Mouse (Mus musculus): ENCODE measurements at regions not wholly inside any gene's neighbourhood (a gene's known extent, or its start where the extent isn't known, plus 50 kb on each side); places are given as distances from the start of the nearest gene placed in this dataset.

GRCm38 (mm10) chr13:94619511-94619910 lies 169.2 kb upstream of the Tbca start:
- Histone ChIP-seq H3K27me3 (0 out of 2 replicates have a peak, but pooled peaks cover 3% of the 10 kb centered on the region), H3K4me1 (peaks cover 3% of the 10 kb centered on the region; the same call in 1 of the 2 replicates), H3K4me3 (no peak overlapping the region), H3K4me2 (no peak overlapping the region), H3K9me3 (no peaks in the 10 kb centered on the region), H3K27ac (no peak overlapping the region), H3K9ac (no peak overlapping the region), H3K36me3 (no peaks in the 10 kb centered on the region)
- 61% methylated on average over 4 of the region's 4 CpGs for WGBS
- ATAC-seq (ENCODE audit: insufficient number of reproducible peaks, low FRiP score, low TSS enrichment, low read depth): no peak

- no peak overlapping the region for H3K4me2 ChIP-seq
- no peaks in the 10 kb centered on the region for H3K4me1 ChIP-seq
- no peaks in the 10 kb centered on the region for H3K36me3 ChIP-seq
- no peaks in the 10 kb centered on the region for H3K9me3 ChIP-seq
- H3K27me3 ChIP-seq: 0 out of 2 replicates have a peak, but pooled peaks cover 7% of the 10 kb centered on the region
- ATAC-seq (ENCODE audit: insufficient number of reproducible peaks, low FRiP score, low TSS enrichment, low read depth): no peak
- no peak overlapping the region for H3K4me3 ChIP-seq
- WGBS: 76% methylated on average over 1 of the region's 1 CpGs
- H3K27ac ChIP-seq: no peak overlapping the region
- H3K9ac ChIP-seq: no peak overlapping the region
Observed at GRCm38 (mm10) chr13:94630055-94630454, 158.7 kb upstream of the Tbca start.

GRCm38 (mm10) chr13:94630685-94631084 lies 158.0 kb upstream of the Tbca start:
- no peak overlapping the region for H3K27ac ChIP-seq
- H3K4me1 ChIP-seq: no peaks in the 10 kb centered on the region
- ATAC-seq (ENCODE audit: insufficient number of reproducible peaks, low FRiP score, low TSS enrichment, low read depth): no peak
- H3K9me3 ChIP-seq: no peaks in the 10 kb centered on the region
- H3K9ac ChIP-seq: no peak overlapping the region
- no peaks in the 10 kb centered on the region for H3K36me3 ChIP-seq
- 0 out of 2 replicates have a peak, but pooled peaks cover 7% of the 10 kb centered on the region for H3K27me3 ChIP-seq
- WGBS: 95% methylated on average over 6 of the region's 6 CpGs
- H3K4me2 ChIP-seq: no peak overlapping the region
- no peak overlapping the region for H3K4me3 ChIP-seq

GRCm38 (mm10) chr13:94632730-94633129 lies 156.0 kb upstream of the Tbca start:
- ATAC-seq (ENCODE audit: insufficient number of reproducible peaks, low FRiP score, low TSS enrichment, low read depth): no peak
- WGBS: 36% methylated on average over 5 of the region's 5 CpGs
- no peak overlapping the region for H3K27ac ChIP-seq

GRCm38 (mm10) chr13:94640336-94640735 lies 148.4 kb upstream of the Tbca start:
- no peak overlapping the region for H3K27ac ChIP-seq
- WGBS: 85% methylated on average over 5 of the region's 5 CpGs
- no peak overlapping the region for H3K9ac ChIP-seq
- no peaks in the 10 kb centered on the region for H3K4me1 ChIP-seq
- no peaks in the 10 kb centered on the region for H3K27me3 ChIP-seq
- H3K4me3 ChIP-seq: no peak overlapping the region
- no peak for ATAC-seq (ENCODE audit: insufficient number of reproducible peaks, low FRiP score, low TSS enrichment, low read depth)
- no peak overlapping the region for H3K4me2 ChIP-seq
- no peaks in the 10 kb centered on the region for H3K36me3 ChIP-seq
- no peaks in the 10 kb centered on the region for H3K9me3 ChIP-seq

More at GRCm38 (mm10) chr13:94632730-94633129, 156.0 kb upstream of the Tbca start:
- H3K4me2 ChIP-seq: no peak overlapping the region
- H3K4me3 ChIP-seq: no peak overlapping the region
- no peaks in the 10 kb centered on the region for H3K9me3 ChIP-seq
- no peak overlapping the region for H3K9ac ChIP-seq
- H3K27me3 ChIP-seq: no peaks in the 10 kb centered on the region
- H3K4me1 ChIP-seq: no peaks in the 10 kb centered on the region
- H3K36me3 ChIP-seq: no peaks in the 10 kb centered on the region

GRCm38 (mm10) chr13:94645241-94646206 lies 143.2 kb upstream of the Tbca start:
- H3K4me3 ChIP-seq: no peak overlapping the region
- H3K27ac ChIP-seq: no peak overlapping the region
- H3K4me2 ChIP-seq: no peak overlapping the region
- 64% methylated on average over 19 of the region's 19 CpGs for WGBS
- no peak overlapping the region for H3K9ac ChIP-seq
- H3K27me3 ChIP-seq: no peaks in the 10 kb centered on the region; the same call in 1 of the 2 replicates
- H3K4me1 ChIP-seq: no peaks in the 10 kb centered on the region
- H3K9me3 ChIP-seq: no peaks in the 10 kb centered on the region
- H3K36me3 ChIP-seq: no peaks in the 10 kb centered on the region
- ATAC-seq (ENCODE audit: insufficient number of reproducible peaks, low FRiP score, low TSS enrichment, low read depth): no peak

- Histone ChIP-seq H3K36me3 (no peaks in the 10 kb centered on the region), H3K4me3 (no peak overlapping the region), H3K27me3 (no peaks in the 10 kb centered on the region; the same call in 1 of the 2 replicates), H3K9ac (no peak overlapping the region), H3K9me3 (no peaks in the 10 kb centered on the region), H3K27ac (no peak overlapping the region), H3K4me2 (no peak overlapping the region), H3K4me1 (no peaks in the 10 kb centered on the region)
- no peak for ATAC-seq (ENCODE audit: insufficient number of reproducible peaks, low FRiP score, low TSS enrichment, low read depth)
- WGBS: 77% methylated on average over 2 of the region's 2 CpGs
Observed at GRCm38 (mm10) chr13:94646326-94646725, 142.4 kb upstream of the Tbca start.

- H3K27ac ChIP-seq: no peak overlapping the region
- no peak overlapping the region for H3K4me3 ChIP-seq
- no peak overlapping the region for H3K4me2 ChIP-seq
- H3K4me1 ChIP-seq: no peaks in the 10 kb centered on the region
- H3K27me3 ChIP-seq: no peaks in the 10 kb centered on the region; the same call in 1 of the 2 replicates
- H3K9ac ChIP-seq: no peak overlapping the region
- H3K9me3 ChIP-seq: no peaks in the 10 kb centered on the region
- WGBS: 65% methylated on average over 12 of the region's 12 CpGs
- H3K36me3 ChIP-seq: no peaks in the 10 kb centered on the region
- ATAC-seq (ENCODE audit: insufficient number of reproducible peaks, low FRiP score, low TSS enrichment, low read depth): no peak
Observed at GRCm38 (mm10) chr13:94646781-94647555, 141.7 kb upstream of the Tbca start.

GRCm38 (mm10) chr13:94647566-94647965 lies 141.1 kb upstream of the Tbca start:
- Histone ChIP-seq H3K9me3 (no peaks in the 10 kb centered on the region), H3K4me3 (no peak overlapping the region), H3K4me1 (no peaks in the 10 kb centered on the region), H3K9ac (no peak overlapping the region), H3K27me3 (no peaks in the 10 kb centered on the region; the same call in 1 of the 2 replicates), H3K27ac (no peak overlapping the region), H3K36me3 (no peaks in the 10 kb centered on the region), H3K4me2 (no peak overlapping the region)
- no peak for ATAC-seq (ENCODE audit: insufficient number of reproducible peaks, low FRiP score, low TSS enrichment, low read depth)
- WGBS: 43% methylated on average over 5 of the region's 5 CpGs

- WGBS: 77% methylated on average over 7 of the region's 7 CpGs
- H3K4me2 ChIP-seq: no peak overlapping the region
- H3K9ac ChIP-seq: no peak overlapping the region
- H3K27ac ChIP-seq: no peak overlapping the region
- H3K4me1 ChIP-seq: no peaks in the 10 kb centered on the region
- no peaks in the 10 kb centered on the region for H3K9me3 ChIP-seq
- no peaks in the 10 kb centered on the region; the same call in 1 of the 2 replicates for H3K27me3 ChIP-seq
- H3K36me3 ChIP-seq: no peaks in the 10 kb centered on the region
- no peak overlapping the region for H3K4me3 ChIP-seq
- ATAC-seq (ENCODE audit: insufficient number of reproducible peaks, low FRiP score, low TSS enrichment, low read depth): no peak
Observed at GRCm38 (mm10) chr13:94650951-94651350, 137.8 kb upstream of the Tbca start.

GRCm38 (mm10) chr13:94667604-94668003 lies 121.1 kb upstream of the Tbca start:
- 82% methylated on average over 9 of the region's 9 CpGs for WGBS
- H3K27me3 ChIP-seq: peaks cover 7% of the 10 kb centered on the region; the same call in 1 of the 2 replicates
- no peaks in the 10 kb centered on the region for H3K36me3 ChIP-seq
- no peak overlapping the region for H3K4me3 ChIP-seq
- H3K9me3 ChIP-seq: no peaks in the 10 kb centered on the region
- no peak overlapping the region for H3K27ac ChIP-seq
- H3K9ac ChIP-seq: no peak overlapping the region
- H3K4me1 ChIP-seq: no peaks in the 10 kb centered on the region
- ATAC-seq (ENCODE audit: insufficient number of reproducible peaks, low FRiP score, low TSS enrichment, low read depth): no peak
- H3K4me2 ChIP-seq: no peak overlapping the region

- peaks cover 7% of the 10 kb centered on the region; the same call in 1 of the 2 replicates for H3K27me3 ChIP-seq
- H3K4me3 ChIP-seq: no peak overlapping the region
- no peaks in the 10 kb centered on the region for H3K9me3 ChIP-seq
- H3K4me1 ChIP-seq: no peaks in the 10 kb centered on the region
- ATAC-seq (ENCODE audit: insufficient number of reproducible peaks, low FRiP score, low TSS enrichment, low read depth): no peak
- 73% methylated on average over 5 of the region's 5 CpGs for WGBS
- H3K9ac ChIP-seq: no peak overlapping the region
- H3K4me2 ChIP-seq: no peak overlapping the region
- H3K36me3 ChIP-seq: no peaks in the 10 kb centered on the region
- H3K27ac ChIP-seq: no peak overlapping the region
Observed at GRCm38 (mm10) chr13:94668276-94668675, 120.4 kb upstream of the Tbca start.
